Mouse (Mus musculus) kidney, postnatal 0 days (tissue): ENCODE data around the gene She. TPM values are rescaled to one million over a fixed set of nuclear protein-coding genes. Genes with fewer than 3 reads are reported as not detected.
"Not testable (repeated sequence)": the region's sequence is repeated elsewhere in the genome, so short reads cannot be mapped to it uniquely, and the experiment has no call there.

Source experiments
- ATAC-seq: fragments of 200-750 bp; cut with Nextera tagmentation; replicated peaks from 2 replicates; pipeline ENCODE4 v1.8.0; 2017; ENCODE audit warnings: low read depth, moderate number of reproducible peaks, moderate TSS enrichment, moderate library complexity; ENCODE audit not compliant: low FRiP score
- DNase-seq: peaks from one replicate; pipeline ENCODE4 v3.0.0-alpha.2; 2016; ENCODE audit warnings: low spot score
- H3K27ac ChIP-seq: fragments of 300-500 bp; sonication (generic); 2 replicates; pipeline ENCODE4 v1.5.1; 2014; ENCODE audit warnings: mild to moderate bottlenecking
- H3K27me3 ChIP-seq: fragments of 300-500 bp; sonication (generic); 2 replicates; pipeline ENCODE4 v1.6.1; 2014; ENCODE audit warnings: low read length, mixed read lengths; ENCODE audit not compliant: insufficient read depth
- H3K36me3 ChIP-seq: fragments of 300-500 bp; sonication (generic); 2 replicates; pipeline ENCODE4 v1.6.1; 2014; ENCODE audit warnings: low read length, mixed read lengths; ENCODE audit not compliant: insufficient read depth
- H3K4me1 ChIP-seq: fragments of 300-500 bp; sonication (generic); replicated peaks from 2 replicates; pipeline ENCODE4 v1.6.1; 2014; ENCODE audit warnings: antibody characterized with exemption, low read length, mixed read lengths; ENCODE audit not compliant: insufficient read depth
- H3K4me2 ChIP-seq: fragments of 300-500 bp; sonication (generic); 2 replicates; pipeline ENCODE4 v1.6.1; 2014; ENCODE audit warnings: mild to moderate bottlenecking, low read length, moderate library complexity, mixed read lengths
- H3K4me3 ChIP-seq: fragments of 300-500 bp; sonication (generic); replicated peaks from 2 replicates; pipeline ENCODE4 v1.5.1; 2014; ENCODE audit warnings: low read depth, low read length
- H3K9ac ChIP-seq: fragments of 300-500 bp; sonication (generic); 2 replicates; pipeline ENCODE4 v1.6.1; 2014; ENCODE audit warnings: low read depth, low read length
- H3K9me3 ChIP-seq: fragments of 300-500 bp; sonication (generic); replicated peaks from 2 replicates; pipeline ENCODE4 v1.6.1; 2016; ENCODE audit warnings: low read length, inconsistent platforms, mixed read lengths
- CTCF ChIP-seq: IDR thresholded peaks from 2 replicates; pipeline ENCODE4 v1.5.1; 2016; ENCODE audit warnings: antibody characterized with exemption, low read depth, mild to moderate bottlenecking, moderate library complexity
- WGBS: fragments of 180-500 bp; shearing (Covaris S2); extraction: QIAGEN DNeasy Blood & Tissue Kit; methylation state at CpG from one replicate; pipeline ENCODE4 v1.1.7; 2014; 5-methylcytosine and 5-hydroxymethylcytosine counted together
- polyA plus RNA-seq: library from polyadenylated mRNA; unstranded; fragments of >200 nt; fragmentation: Nextera tagmentation; extraction: Ambion mirVana; gene quantifications from 2 replicates; pipeline ENCODE4 v1.2.1, GENCODE M21; 2015

Gene She
- polyA plus RNA-seq, 1 experiment from 2014 or later, result 5.9 TPM

DNA sequence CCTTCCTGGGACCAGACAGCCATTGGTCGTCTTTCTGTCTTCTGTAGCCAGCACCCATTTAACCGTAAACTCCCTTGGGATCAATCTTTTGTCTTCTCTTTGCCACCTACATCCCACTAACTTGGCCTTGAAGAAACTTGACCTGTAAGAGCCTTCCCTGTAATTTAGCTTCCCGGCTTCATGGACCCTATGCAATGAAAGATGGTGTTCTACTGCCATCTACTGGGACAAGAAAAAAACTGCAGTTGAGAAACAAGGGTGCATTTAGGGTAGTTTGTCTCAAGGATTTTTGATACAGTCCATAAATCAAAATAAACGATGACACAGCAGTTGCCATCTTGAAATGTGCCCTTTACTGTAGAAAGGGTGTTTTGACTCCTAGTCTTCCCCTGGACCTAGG lies 27.0 kb downstream of the She start:
- H3K36me3 ChIP-seq, result no peaks in the 10 kb centered on the region
- no peak overlapping the region for H3K27ac ChIP-seq
- H3K9ac ChIP-seq, result no peak overlapping the region
- no peak overlapping the region for H3K4me3 ChIP-seq
- DNase-seq (peak; percentile 90), ATAC-seq (0 out of 2 replicates have a peak, but pooled peaks have one; percentile 30)
- WGBS, result 7% methylated on average over 4 of the region's 4 CpGs
- H3K4me1 ChIP-seq, result no peaks in the 10 kb centered on the region
- TF ChIP-seq CTCF, result peak; percentile 93
- H3K4me2 ChIP-seq, result no peak overlapping the region
- H3K9me3 ChIP-seq, result no peaks in the 10 kb centered on the region
- H3K27me3 ChIP-seq, result no peaks in the 10 kb centered on the region

DNA sequence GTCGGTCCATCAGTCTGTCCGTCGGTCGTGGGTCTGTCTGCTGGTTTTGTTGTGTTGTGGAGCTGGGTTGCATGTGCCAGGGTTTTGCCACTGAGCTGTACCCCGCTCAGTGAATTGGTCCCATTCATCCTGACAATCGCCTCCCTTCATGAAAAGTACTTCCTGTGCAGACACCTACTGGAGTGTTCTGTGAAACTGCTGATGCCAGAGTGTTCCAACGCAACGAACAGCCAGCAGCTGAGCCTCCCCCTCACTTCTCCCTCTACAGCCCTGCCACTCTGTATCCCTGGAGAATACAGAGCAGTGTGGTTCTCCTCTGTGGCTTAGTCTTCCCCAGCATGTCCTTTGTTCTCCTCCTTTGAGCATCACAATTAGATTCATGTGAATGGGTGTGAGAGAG lies 27.7 kb downstream of the She start:
- DNase-seq, result no peak
- ATAC-seq, result no peak
- no peaks in the 10 kb centered on the region for H3K36me3 ChIP-seq
- H3K9me3 ChIP-seq, result no peaks in the 10 kb centered on the region
- H3K4me1 ChIP-seq, result no peaks in the 10 kb centered on the region
- WGBS, result 64% methylated on average over 8 of the region's 8 CpGs
- no peaks in the 10 kb centered on the region for H3K27me3 ChIP-seq
- no peak overlapping the region for H3K27ac ChIP-seq
- H3K4me2 ChIP-seq, result no peak overlapping the region
- TF ChIP-seq CTCF, result no peak
- no peak overlapping the region for H3K4me3 ChIP-seq
- H3K9ac ChIP-seq, result no peak overlapping the region

DNA sequence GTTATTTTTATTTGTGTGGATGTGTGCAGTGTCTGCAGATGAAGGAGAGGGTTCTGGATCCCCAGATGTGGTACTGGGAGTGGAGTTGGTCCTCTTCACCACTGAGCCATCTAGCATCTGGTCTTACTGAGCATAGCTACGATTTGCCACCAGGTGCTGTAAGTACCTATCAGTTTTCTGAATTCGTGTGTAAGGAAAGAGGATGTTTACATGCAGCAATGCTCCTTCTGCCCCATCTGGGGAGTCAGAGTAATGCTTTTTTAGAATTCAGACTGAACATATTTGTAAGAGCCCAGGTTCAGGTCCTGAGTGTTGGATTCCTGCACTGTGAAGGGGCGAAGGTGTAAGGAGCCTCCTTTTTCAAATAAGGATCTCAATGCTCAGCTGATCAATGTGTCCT lies 28.8 kb downstream of the She start:
- 58% methylated on average over 3 of the region's 3 CpGs for WGBS
- 0 out of 2 replicates have a peak, but pooled peaks cover under 1% of the 10 kb centered on the region for H3K4me1 ChIP-seq

DNA sequence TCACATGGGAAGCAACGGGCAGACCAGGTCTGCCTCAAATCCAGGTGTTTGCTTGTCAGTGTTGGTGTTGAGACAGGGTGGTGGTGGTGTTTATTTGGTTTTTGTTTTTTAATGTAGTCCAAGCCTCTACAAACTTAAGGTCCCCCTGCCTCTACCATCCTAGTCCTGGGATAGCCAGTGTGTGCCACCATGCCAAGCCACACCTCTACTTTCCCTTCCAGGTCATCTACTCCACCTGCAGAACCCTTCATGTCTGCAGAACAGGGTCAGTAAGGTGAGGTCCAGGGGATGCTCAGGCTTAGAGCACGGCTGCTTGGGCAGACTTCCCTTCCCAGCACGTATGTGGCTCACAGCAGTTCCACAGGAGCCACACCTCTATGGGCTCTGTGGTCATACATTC lies 29.2 kb downstream of the She start:
- 80% methylated on average over 3 of the region's 3 CpGs for WGBS
- ATAC-seq, result no peak
- no peak for TF ChIP-seq CTCF
- Histone ChIP-seq H3K4me3 (no peak overlapping the region), H3K27me3 (no peaks in the 10 kb centered on the region), H3K9me3 (no peaks in the 10 kb centered on the region), H3K27ac (no peak overlapping the region), H3K36me3 (no peaks in the 10 kb centered on the region), H3K9ac (no peak overlapping the region), H3K4me1 (0 out of 2 replicates have a peak, but pooled peaks cover 5% of the 10 kb centered on the region), H3K4me2 (no peak overlapping the region)
- no peak for DNase-seq

More for the DNA sequence above, 28.8 kb downstream of the She start:
- no peak overlapping the region for H3K4me2 ChIP-seq
- H3K27ac ChIP-seq, result no peak overlapping the region
- no peak overlapping the region for H3K4me3 ChIP-seq
- H3K36me3 ChIP-seq, result no peaks in the 10 kb centered on the region
- H3K9ac ChIP-seq, result no peak overlapping the region
- H3K27me3 ChIP-seq, result no peaks in the 10 kb centered on the region
- no peak for TF ChIP-seq CTCF
- no peaks in the 10 kb centered on the region for H3K9me3 ChIP-seq
- no peak for DNase-seq
- no peak for ATAC-seq

DNA sequence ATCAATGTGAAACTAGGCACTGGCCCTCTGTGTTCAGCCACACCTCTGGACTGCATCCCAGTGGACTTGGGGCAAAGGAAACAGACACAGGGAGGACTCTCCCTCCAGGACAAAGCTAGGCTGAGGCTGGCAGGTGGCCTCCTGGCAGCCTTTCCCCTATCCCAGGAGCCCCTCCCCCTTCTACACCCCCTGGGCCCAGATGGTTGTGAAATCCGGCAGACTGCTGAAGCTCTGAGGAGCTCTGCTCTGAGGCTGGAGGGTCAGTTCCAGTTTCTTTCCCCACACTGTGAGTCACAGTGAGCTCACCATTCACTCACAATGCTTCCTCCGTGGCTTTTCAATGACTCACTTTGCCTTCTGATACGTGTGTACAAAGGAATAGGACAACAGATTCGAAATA lies 29.9 kb downstream of the She start:
- Histone ChIP-seq H3K36me3 (no peaks in the 10 kb centered on the region), H3K4me1 (0 out of 2 replicates have a peak, but pooled peaks cover 5% of the 10 kb centered on the region), H3K4me2 (no peak overlapping the region), H3K9ac (no peak overlapping the region), H3K9me3 (no peaks in the 10 kb centered on the region), H3K27ac (no peak overlapping the region), H3K27me3 (no peaks in the 10 kb centered on the region), H3K4me3 (no peak overlapping the region)
- peak; percentile 41; the same call in 1 of the 2 replicates for ATAC-seq
- peak; percentile 40 for DNase-seq
- TF ChIP-seq CTCF, result no peak
- 29% methylated on average over 4 of the region's 4 CpGs for WGBS

DNA sequence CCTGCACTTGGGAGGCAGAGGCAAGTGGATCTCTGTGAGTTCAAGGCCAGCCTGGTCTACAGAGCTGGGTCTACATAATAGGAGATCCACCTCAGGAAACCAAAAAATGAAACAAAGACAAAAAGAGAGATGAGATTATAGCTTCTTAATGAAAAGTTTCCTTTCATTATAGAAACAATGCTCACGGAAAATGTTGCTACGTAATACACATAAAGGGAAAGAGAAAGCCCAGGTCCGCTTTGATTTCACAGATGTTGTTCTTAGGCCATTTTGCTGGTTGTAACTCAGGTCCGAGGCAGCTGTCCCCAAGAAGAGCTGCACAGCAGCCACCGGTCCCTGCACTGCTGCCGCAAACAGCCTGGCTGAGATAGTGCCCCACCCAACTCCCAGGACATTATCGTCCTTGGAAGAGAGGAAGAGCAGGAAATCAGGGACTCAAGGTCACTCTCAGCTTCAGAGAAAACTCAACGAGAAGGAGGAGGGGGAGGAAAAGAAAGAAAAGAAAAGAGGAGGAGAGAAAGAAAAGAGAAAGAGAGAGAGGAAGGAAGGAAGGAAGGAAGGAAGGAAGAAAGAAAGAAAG lies 31.1 kb downstream of the She start:
- Histone ChIP-seq H3K4me3 (no peak overlapping the region), H3K4me2 (no peak overlapping the region), H3K27me3 (no peaks in the 10 kb centered on the region), H3K36me3 (no peaks in the 10 kb centered on the region), H3K27ac (no peak overlapping the region), H3K9me3 (no peaks in the 10 kb centered on the region), H3K4me1 (0 out of 2 replicates have a peak, but pooled peaks cover 5% of the 10 kb centered on the region), H3K9ac (no peak overlapping the region)
- no peak for ATAC-seq
- WGBS, result 70% methylated on average over 8 of the region's 8 CpGs
- no peak for DNase-seq
- no peak for TF ChIP-seq CTCF

DNA sequence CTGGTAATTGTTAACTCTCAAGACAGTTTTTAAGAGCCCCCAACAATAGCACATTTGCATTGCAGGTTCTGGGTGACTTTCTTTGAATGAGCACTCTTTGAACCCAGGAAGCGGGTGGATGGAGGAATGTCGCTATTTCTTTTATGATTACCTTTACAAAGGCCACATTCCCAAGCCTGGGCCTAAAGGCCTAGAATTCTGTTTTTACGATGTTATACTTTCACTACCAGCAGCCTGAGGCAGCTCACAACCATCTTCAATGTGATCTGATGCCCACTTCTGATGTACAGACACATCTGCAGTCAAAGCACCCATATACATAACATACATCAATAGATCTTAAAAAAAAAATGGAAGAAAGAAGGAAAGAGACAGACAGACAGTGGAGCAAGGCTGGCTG lies 32.1 kb downstream of the She start:
- not testable (repeated sequence) for H3K4me3 ChIP-seq

More for the DNA sequence above, 32.1 kb downstream of the She start:
- not testable (repeated sequence) for H3K9ac ChIP-seq, H3K4me2 ChIP-seq, H3K9me3 ChIP-seq, H3K27ac ChIP-seq, H3K36me3 ChIP-seq, H3K4me1 ChIP-seq, H3K27me3 ChIP-seq, DNase-seq, ATAC-seq
- WGBS, result 81% methylated on average over 3 of the region's 3 CpGs
